Mouse (Mus musculus) olfactory bulb, adult 2 months (tissue): ENCODE measurements around the gene Rdh5.

Experiments used
- CTCF ChIP-seq: fragments of 200-500 bp; IDR thresholded peaks from 2 replicates; pipeline ENCODE4 v1.5.1; 2012; ENCODE audit warnings: low read depth, mild to moderate bottlenecking, low read length, moderate library complexity; ENCODE audit not compliant: insufficient read depth
- POLR2A ChIP-seq: fragments of 200-500 bp; IDR thresholded peaks from 2 replicates; pipeline ENCODE4 v1.6.1; 2012; ENCODE audit warnings: mild to moderate bottlenecking, low read depth, low read length, moderate library complexity; ENCODE audit not compliant: insufficient read depth

DNA sequence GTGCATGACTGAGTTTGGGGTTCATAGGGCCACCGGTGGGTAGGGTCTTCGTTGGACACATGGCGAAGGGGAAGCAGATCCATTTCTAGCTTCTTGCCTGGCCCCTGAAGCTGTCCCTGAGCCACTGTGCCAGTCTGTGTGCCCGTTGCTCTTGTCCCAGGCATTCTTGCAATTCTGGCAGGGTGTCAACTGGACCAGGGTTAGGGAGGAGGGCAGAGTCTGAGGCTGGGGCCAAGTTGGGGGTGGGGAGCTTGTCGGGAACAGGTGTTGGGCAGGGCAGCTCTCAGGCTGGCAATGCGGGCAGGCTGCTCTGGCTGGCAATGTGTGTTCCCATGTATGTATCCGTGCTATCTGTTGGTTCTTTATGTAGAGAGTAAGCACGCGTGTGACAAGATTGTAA, 15.8 kb upstream of the Rdh5 start:
- TF ChIP-seq CTCF: no peak
- no peak for TF ChIP-seq POLR2A
